Mouse (Mus musculus): ENCODE measurements at regions not wholly inside any gene's neighbourhood (a gene's known extent, or its start where the extent isn't known, plus 50 kb on each side); places are given as distances from the start of the nearest gene placed in this dataset.

GRCm38 (mm10) chr7:83031101-83031500 lies 164.0 kb downstream of the Mex3b start:
- DNase-seq, result no peak

- no peak for DNase-seq
Measured at GRCm38 (mm10) chr7:83032025-83032424, 164.9 kb downstream of the Mex3b start.

GRCm38 (mm10) chr7:83032924-83033323 lies 165.8 kb downstream of the Mex3b start:
- no peak for DNase-seq

GRCm38 (mm10) chr7:83035190-83035589 lies 168.1 kb downstream of the Mex3b start:
- DNase-seq, result no peak

- no peak for DNase-seq
Measured at GRCm38 (mm10) chr7:83036397-83036796, 169.3 kb downstream of the Mex3b start.

GRCm38 (mm10) chr7:83037100-83037499 lies 170.0 kb downstream of the Mex3b start:
- no peak for DNase-seq

GRCm38 (mm10) chr7:83037714-83038113 lies 170.6 kb downstream of the Mex3b start:
- DNase-seq, result no peak

- DNase-seq, result no peak
Measured at GRCm38 (mm10) chr7:83043746-83044145, 176.6 kb downstream of the Mex3b start.

GRCm38 (mm10) chr7:83045266-83045665 lies 178.1 kb downstream of the Mex3b start:
- DNase-seq, result no peak

GRCm38 (mm10) chr7:83050011-83050410 lies 182.9 kb downstream of the Mex3b start:
- DNase-seq, result no peak

- no peak for DNase-seq
Measured at GRCm38 (mm10) chr7:83050833-83051497, 183.8 kb downstream of the Mex3b start.

GRCm38 (mm10) chr7:83056101-83056935 lies 189.2 kb downstream of the Mex3b start:
- DNase-seq, result no peak

- no peak for DNase-seq
Measured at GRCm38 (mm10) chr7:83060318-83060717, 193.2 kb downstream of the Mex3b start.

- DNase-seq, result no peak
Measured at GRCm38 (mm10) chr7:83060733-83061132, 193.6 kb downstream of the Mex3b start.

GRCm38 (mm10) chr7:83061197-83061893 lies 194.2 kb downstream of the Mex3b start:
- no peak for DNase-seq

GRCm38 (mm10) chr7:83061894-83062477 lies 194.9 kb downstream of the Mex3b start:
- DNase-seq, result no peak

- DNase-seq, result no peak
Measured at GRCm38 (mm10) chr7:83063559-83063958, 196.4 kb downstream of the Mex3b start.

GRCm38 (mm10) chr7:83065341-83065740 lies 198.2 kb downstream of the Mex3b start:
- no peak for DNase-seq

GRCm38 (mm10) chr7:83074399-83074970 lies 207.4 kb downstream of the Mex3b start:
- DNase-seq, result no peak

- DNase-seq, result no peak
Measured at GRCm38 (mm10) chr7:83075159-83075952, 208.2 kb downstream of the Mex3b start.

GRCm38 (mm10) chr7:83077035-83077918 lies 210.1 kb downstream of the Mex3b start:
- no peak for DNase-seq

All from thymus, postnatal 4 days (tissue).